Mouse (Mus musculus): ENCODE data around the gene Ppp5c. TPM values are rescaled to one million over a fixed set of nuclear protein-coding genes. Genes with fewer than 3 reads are reported as not detected.
A peak's percentile ranks its signal among the peaks of the same experiment; 100 is the strongest.

Gene Ppp5c
- total and polyA plus RNA-seq, 3 experiments = 125 to 223 (median 128) TPM

- H3K4me2 ChIP-seq (ENCODE audit: insufficient read depth, low read depth, poor library complexity, severe bottlenecking) = no peak overlapping the region
- TF ChIP-seq KAT2A (IDR thresholded peaks at IDR 0.05; ENCODE audit: insufficient replicate concordance, low read length) (no peak), MAFK (IDR thresholded peaks at IDR 0.05; ENCODE audit: insufficient replicate concordance, low read length) (no peak), MAX (IDR thresholded peaks at IDR 0.05; ENCODE audit: low read length) (no peak), RCOR1 (conservative IDR thresholded peaks at IDR 0.05; ENCODE audit: low read depth, low read length) (no peak), ZC3H11A (IDR thresholded peaks at IDR 0.05; ENCODE audit: low read depth, low read length) (no peak), ETS1 (conservative IDR thresholded peaks at IDR 0.05; ENCODE audit: low read depth, low read length) (no peak), EP300 (IDR thresholded peaks at IDR 0.05; ENCODE audit: low read length) (no peak), NELFE (IDR thresholded peaks at IDR 0.05; ENCODE audit: low read depth, low read length) (no peak), TCF12 (IDR thresholded peaks at IDR 0.05; ENCODE audit: low read depth, low read length) (no peak), CHD2 (IDR thresholded peaks at IDR 0.05; ENCODE audit: low read length) (no peak), GABPA (IDR thresholded peaks at IDR 0.05; ENCODE audit: insufficient replicate concordance, low read depth, low read length) (no peak), NRF1 (IDR thresholded peaks at IDR 0.05; ENCODE audit: low read depth, low read length) (no peak), SIN3A (IDR thresholded peaks at IDR 0.05; ENCODE audit: low read length) (no peak), ZNF384 (IDR thresholded peaks at IDR 0.05; ENCODE audit: low read depth, low read length) (no peak), ZMIZ1 (IDR thresholded peaks at IDR 0.05; ENCODE audit: low read depth, low read length) (no peak), MEF2A (IDR thresholded peaks at IDR 0.05; ENCODE audit: borderline replicate concordance, low read depth, low read length) (no peak), E2F4 (IDR thresholded peaks at IDR 0.05; ENCODE audit: insufficient replicate concordance, low read depth, low read length) (no peak)
- H3K36me3 ChIP-seq (replicated peaks in 1 of 2; ENCODE audit: control insufficient read depth in 1 of 2, insufficient read depth in 1 of 2, low read length in 1 of 2) = no peaks in the 10 kb centered on the region
- H3K9me3 ChIP-seq (replicated peaks; ENCODE audit: low read length) = peaks cover 7% of the 10 kb centered on the region
- in situ Hi-C loops (cut with MboI; ENCODE audit: low pct_ligation_motif_present, low pct_unique_long_range_greater_than_20kb, low sequenced_read_pairs) = no loop called here
- no peak for DNase-seq (ENCODE audit: extremely low read depth)
- no peaks in the 10 kb centered on the region for H3K27me3 ChIP-seq (replicated peaks)
- peaks cover 3 to 16% of the 10 kb centered on the region in 2 experiments; a peak in 3 of 4 replicates for H3K4me1 ChIP-seq (ENCODE audit: control insufficient read depth in 1 of 2, insufficient read depth in 2 of 2)
- no peak overlapping the region for H3K27ac ChIP-seq (ENCODE audit: insufficient read depth, low read depth)
- H3K79me2 ChIP-seq (replicated peaks; ENCODE audit: control insufficient read depth, extremely low read depth, insufficient read depth, poor library complexity, severe bottlenecking) = no peaks in the 10 kb centered on the region
- H3K9ac ChIP-seq (ENCODE audit: insufficient read depth, low read depth) = no peak overlapping the region
- no peak overlapping the region for H3K4me3 ChIP-seq (replicated peaks in 1 of 3; ENCODE audit: low read depth in 2 of 3, low read length in 2 of 3, poor library complexity in 1 of 3)
- dilution Hi-C loops (cut with MboI; ENCODE audit: extremely low pct_ligation_motif_present, extremely low pct_unique_long_range_greater_than_20kb, low sequenced_read_pairs) = no loop called here
Observed at GRCm38 (mm10) chr7:17050491-17050890, 22.8 kb upstream of the Ppp5c start.

- Histone ChIP-seq H3K9ac (ENCODE audit: insufficient read depth, low read depth) (no peak overlapping the region), H3K36me3 (replicated peaks in 1 of 2; ENCODE audit: control insufficient read depth in 1 of 2, insufficient read depth in 1 of 2, low read length in 1 of 2) (no peaks in the 10 kb centered on the region), H3K9me3 (replicated peaks; ENCODE audit: low read length) (peaks cover 3% of the 10 kb centered on the region), H3K27ac (ENCODE audit: insufficient read depth, low read depth) (no peak overlapping the region), H3K4me2 (ENCODE audit: insufficient read depth, low read depth, poor library complexity, severe bottlenecking) (no peak overlapping the region), H3K27me3 (replicated peaks) (no peaks in the 10 kb centered on the region), H3K4me1 (ENCODE audit: control insufficient read depth in 1 of 2, insufficient read depth in 2 of 2) (peaks cover 3 to 16% of the 10 kb centered on the region in 2 experiments; a peak in 3 of 4 replicates), H3K4me3 (replicated peaks in 1 of 3; ENCODE audit: low read depth in 2 of 3, low read length in 2 of 3, poor library complexity in 1 of 3) (no peak overlapping the region), H3K79me2 (replicated peaks; ENCODE audit: control insufficient read depth, extremely low read depth, insufficient read depth, poor library complexity, severe bottlenecking) (no peaks in the 10 kb centered on the region)
- TF ChIP-seq BHLHE40 (IDR thresholded peaks at IDR 0.05; ENCODE audit: low read depth, low read length) (0 out of 2 replicates have a peak, but pooled peaks have one; percentile 9), NRF1 (IDR thresholded peaks at IDR 0.05; ENCODE audit: low read depth, low read length) (no peak)
- no peak for DNase-seq (ENCODE audit: extremely low read depth)
- dilution Hi-C loops (cut with MboI; ENCODE audit: extremely low pct_ligation_motif_present, extremely low pct_unique_long_range_greater_than_20kb, low sequenced_read_pairs) = no loop called here
- in situ Hi-C loops (cut with MboI; ENCODE audit: low pct_ligation_motif_present, low pct_unique_long_range_greater_than_20kb, low sequenced_read_pairs) = no loop called here
Observed at GRCm38 (mm10) chr7:17048431-17049190, 20.9 kb upstream of the Ppp5c start.
